Mouse (Mus musculus): ENCODE results near the gene Map1b. TPM values are rescaled to one million over a fixed set of nuclear protein-coding genes. Genes with fewer than 3 reads are reported as not detected.
A peak's percentile ranks its signal among the peaks of the same experiment; 100 is the strongest.

Gene Map1b
- polyA plus RNA-seq, 1 experiment from 2014 or later: 1,223 TPM

GRCm38 (mm10) chr13:99412477-99413080 is 103.8 kb downstream of the Map1b start:
- no peak overlapping the region for H3K4me3 ChIP-seq
- no peaks in the 10 kb centered on the region for H3K9me3 ChIP-seq
- H3K9ac ChIP-seq: no peak overlapping the region
- H3K4me1 ChIP-seq: peaks cover 39% of the 10 kb centered on the region
- peaks cover 25% of the 10 kb centered on the region for H3K36me3 ChIP-seq
- 46% methylated on average over 11 of the region's 11 CpGs for WGBS
- ATAC-seq (ENCODE audit: low FRiP score, low read depth): no peak
- 0 out of 2 replicates have a peak overlapping the region, but pooled peaks have one; percentile 20 for H3K27ac ChIP-seq
- no peaks in the 10 kb centered on the region for H3K27me3 ChIP-seq (replicated peaks)
- H3K4me2 ChIP-seq (replicated peaks): no peak overlapping the region; the same call in 1 of the 2 replicates

GRCm38 (mm10) chr13:99411761-99412160 is 104.6 kb downstream of the Map1b start:
- 90% methylated on average over 3 of the region's 3 CpGs for WGBS
- no peak overlapping the region for H3K4me3 ChIP-seq
- no peaks in the 10 kb centered on the region for H3K27me3 ChIP-seq (replicated peaks)
- H3K9ac ChIP-seq: no peak overlapping the region
- no peak overlapping the region for H3K4me2 ChIP-seq (replicated peaks)
- no peaks in the 10 kb centered on the region for H3K9me3 ChIP-seq
- H3K36me3 ChIP-seq: peaks cover 25% of the 10 kb centered on the region
- peaks cover 39% of the 10 kb centered on the region for H3K4me1 ChIP-seq
- ATAC-seq (ENCODE audit: low FRiP score, low read depth): no peak
- H3K27ac ChIP-seq: peak overlapping the region; percentile 20; the same call in 1 of the 2 replicates

- H3K4me3 ChIP-seq: no peak overlapping the region
- no peak overlapping the region for H3K9ac ChIP-seq
- H3K4me2 ChIP-seq (replicated peaks): no peak overlapping the region
- no peaks in the 10 kb centered on the region for H3K27me3 ChIP-seq (replicated peaks)
- 91% methylated on average over 14 of the region's 14 CpGs for WGBS
- no peak for ATAC-seq (ENCODE audit: low FRiP score, low read depth)
- H3K9me3 ChIP-seq: no peaks in the 10 kb centered on the region
- peaks cover 25% of the 10 kb centered on the region for H3K36me3 ChIP-seq
- no peak overlapping the region for H3K27ac ChIP-seq
- peaks cover 39% of the 10 kb centered on the region for H3K4me1 ChIP-seq
These were observed 105.5 kb downstream of the Map1b start for GRCm38 (mm10) chr13:99410611-99411515.

GRCm38 (mm10) chr13:99409216-99409615 is 107.1 kb downstream of the Map1b start:
- H3K9ac ChIP-seq: no peak overlapping the region
- 29% methylated on average over 2 of the region's 2 CpGs for WGBS
- H3K27me3 ChIP-seq (replicated peaks): no peaks in the 10 kb centered on the region
- no peaks in the 10 kb centered on the region for H3K9me3 ChIP-seq
- no peak overlapping the region for H3K4me3 ChIP-seq
- H3K27ac ChIP-seq: no peak overlapping the region
- peaks cover 20% of the 10 kb centered on the region for H3K36me3 ChIP-seq
- H3K4me2 ChIP-seq (replicated peaks): no peak overlapping the region
- peaks cover 26% of the 10 kb centered on the region for H3K4me1 ChIP-seq
- ATAC-seq (ENCODE audit: low FRiP score, low read depth): no peak

- 87% methylated on average over 4 of the region's 4 CpGs for WGBS
- Histone ChIP-seq H3K4me1 (peaks cover 15% of the 10 kb centered on the region), H3K27ac (no peak overlapping the region), H3K9ac (no peak overlapping the region), H3K36me3 (peaks cover under 1% of the 10 kb centered on the region; the same call in 1 of the 2 replicates), H3K4me3 (no peak overlapping the region), H3K4me2 (replicated peaks) (no peak overlapping the region), H3K9me3 (no peaks in the 10 kb centered on the region), H3K27me3 (replicated peaks) (no peaks in the 10 kb centered on the region)
- ATAC-seq (ENCODE audit: low FRiP score, low read depth): no peak
These were observed 117.0 kb downstream of the Map1b start for GRCm38 (mm10) chr13:99399373-99399772.

GRCm38 (mm10) chr13:99398149-99398701 is 118.1 kb downstream of the Map1b start:
- Histone ChIP-seq H3K4me3 (no peak overlapping the region), H3K9me3 (no peaks in the 10 kb centered on the region), H3K36me3 (no peaks in the 10 kb centered on the region), H3K27me3 (replicated peaks) (no peaks in the 10 kb centered on the region), H3K4me1 (peaks cover 15% of the 10 kb centered on the region), H3K27ac (no peak overlapping the region), H3K9ac (no peak overlapping the region), H3K4me2 (replicated peaks) (no peak overlapping the region)
- WGBS: 83% methylated on average over 12 of the region's 12 CpGs
- no peak for ATAC-seq (ENCODE audit: low FRiP score, low read depth)

- H3K27me3 ChIP-seq (replicated peaks): no peaks in the 10 kb centered on the region
- ATAC-seq (ENCODE audit: low FRiP score, low read depth): peak; percentile 90
- H3K4me1 ChIP-seq: peaks cover 15% of the 10 kb centered on the region
- WGBS: 25% methylated on average over 7 of the region's 7 CpGs
- H3K27ac ChIP-seq: no peak overlapping the region
- H3K36me3 ChIP-seq: no peaks in the 10 kb centered on the region
- H3K9ac ChIP-seq: no peak overlapping the region
- no peak overlapping the region for H3K4me3 ChIP-seq
- no peaks in the 10 kb centered on the region for H3K9me3 ChIP-seq
- H3K4me2 ChIP-seq (replicated peaks): no peak overlapping the region
These were observed 119.1 kb downstream of the Map1b start for GRCm38 (mm10) chr13:99397228-99397627.

- Histone ChIP-seq H3K27me3 (replicated peaks) (no peaks in the 10 kb centered on the region), H3K27ac (no peak overlapping the region), H3K4me1 (peaks cover 15% of the 10 kb centered on the region), H3K36me3 (no peaks in the 10 kb centered on the region), H3K9me3 (no peaks in the 10 kb centered on the region), H3K9ac (no peak overlapping the region), H3K4me3 (no peak overlapping the region), H3K4me2 (replicated peaks) (no peak overlapping the region)
- WGBS: 65% methylated on average over 12 of the region's 12 CpGs
- ATAC-seq (ENCODE audit: low FRiP score, low read depth): no peak
These were observed 120.8 kb downstream of the Map1b start for GRCm38 (mm10) chr13:99395531-99395930.

GRCm38 (mm10) chr13:99394694-99395093 is 121.6 kb downstream of the Map1b start:
- Histone ChIP-seq H3K4me3 (no peak overlapping the region), H3K27me3 (replicated peaks) (no peaks in the 10 kb centered on the region), H3K9ac (no peak overlapping the region), H3K36me3 (no peaks in the 10 kb centered on the region), H3K9me3 (no peaks in the 10 kb centered on the region), H3K4me1 (peaks cover 15% of the 10 kb centered on the region), H3K27ac (no peak overlapping the region), H3K4me2 (replicated peaks) (no peak overlapping the region)
- ATAC-seq (ENCODE audit: low FRiP score, low read depth): no peak
- 72% methylated on average over 3 of the region's 3 CpGs for WGBS

GRCm38 (mm10) chr13:99393128-99393527 is 123.2 kb downstream of the Map1b start:
- Histone ChIP-seq H3K4me3 (no peak overlapping the region), H3K27ac (no peak overlapping the region), H3K4me2 (replicated peaks) (no peak overlapping the region), H3K9me3 (no peaks in the 10 kb centered on the region), H3K4me1 (peaks cover 17% of the 10 kb centered on the region), H3K9ac (no peak overlapping the region), H3K27me3 (replicated peaks) (no peaks in the 10 kb centered on the region), H3K36me3 (no peaks in the 10 kb centered on the region)
- ATAC-seq (ENCODE audit: low FRiP score, low read depth): no peak
- WGBS: 83% methylated on average over 3 of the region's 3 CpGs

- no peaks in the 10 kb centered on the region for H3K27me3 ChIP-seq (replicated peaks)
- no peak overlapping the region for H3K27ac ChIP-seq
- no peak overlapping the region for H3K4me2 ChIP-seq (replicated peaks)
- H3K9me3 ChIP-seq: no peaks in the 10 kb centered on the region
- peaks cover 13% of the 10 kb centered on the region; the same call in 1 of the 2 replicates for H3K4me1 ChIP-seq
- H3K36me3 ChIP-seq: no peaks in the 10 kb centered on the region
- no peak overlapping the region for H3K9ac ChIP-seq
- no peak overlapping the region for H3K4me3 ChIP-seq
- WGBS: 73% methylated on average over 3 of the region's 3 CpGs
- no peak for ATAC-seq (ENCODE audit: low FRiP score, low read depth)
These were observed 124.9 kb downstream of the Map1b start for GRCm38 (mm10) chr13:99391417-99391816.

Data from neural tube, embryonic 12.5 days (tissue).